Mouse (Mus musculus) midbrain, postnatal 0 days (tissue): ENCODE measurements around the gene Mef2d. TPM values are rescaled to one million over a fixed set of nuclear protein-coding genes. Genes with fewer than 3 reads are reported as not detected.

Experiments used
- ATAC-seq: fragments of 200-750 bp; cut with Nextera tagmentation; 2 replicates; pipeline ENCODE4 v1.8.0; 2017; ENCODE audit warnings: moderate number of reproducible peaks, mild to moderate bottlenecking, moderate TSS enrichment, moderate library complexity; ENCODE audit not compliant: low FRiP score
- DNase-seq: peaks from one replicate; pipeline ENCODE4 v3.0.0-alpha.2; 2015; ENCODE audit warnings: low spot score
- H3K27ac ChIP-seq: fragments of 300-500 bp; sonication (generic); 2 replicates; pipeline ENCODE4 v1.5.1; 2014; ENCODE audit warnings: low read depth, mild to moderate bottlenecking, low read length, mixed read lengths
- H3K27me3 ChIP-seq: fragments of 300-500 bp; sonication (generic); 2 replicates; pipeline ENCODE4 v1.6.1; 2014; ENCODE audit warnings: low read length, control low read depth, mixed read lengths; ENCODE audit not compliant: insufficient read depth
- H3K36me3 ChIP-seq: fragments of 300-500 bp; sonication (generic); 2 replicates; pipeline ENCODE4 v1.6.1; 2014; ENCODE audit warnings: low read length, control low read depth, mixed read lengths; ENCODE audit not compliant: insufficient read depth
- H3K4me1 ChIP-seq: fragments of 300-500 bp; sonication (generic); 2 replicates; pipeline ENCODE4 v1.6.1; 2014; ENCODE audit warnings: mild to moderate bottlenecking, control low read depth, antibody characterized with exemption, low read length, mixed read lengths; ENCODE audit not compliant: insufficient read depth
- H3K4me2 ChIP-seq: fragments of 300-500 bp; sonication (generic); 2 replicates; pipeline ENCODE4 v1.6.1; 2014; ENCODE audit warnings: low read depth, mild to moderate bottlenecking, low read length, mixed read lengths; ENCODE audit not compliant: poor library complexity, severe bottlenecking
- H3K4me3 ChIP-seq: fragments of 300-500 bp; sonication (generic); 2 replicates; pipeline ENCODE4 v1.5.1; 2014; ENCODE audit warnings: low read depth, mild to moderate bottlenecking, low read length, moderate library complexity
- H3K9ac ChIP-seq: fragments of 300-500 bp; sonication (generic); replicated peaks from 2 replicates; pipeline ENCODE4 v1.6.1; 2014; ENCODE audit warnings: mild to moderate bottlenecking, low read length, moderate library complexity, mixed read lengths; ENCODE audit not compliant: poor library complexity, severe bottlenecking
- H3K9me3 ChIP-seq: fragments of 300-500 bp; sonication (generic); 2 replicates; pipeline ENCODE4 v1.6.1; 2016; ENCODE audit warnings: low read length, control low read depth
- CTCF ChIP-seq: IDR thresholded peaks from 2 replicates; pipeline ENCODE4 v1.5.1; 2016; ENCODE audit warnings: antibody characterized with exemption, mild to moderate bottlenecking
- WGBS: fragments of 180-500 bp; shearing (Covaris S2); extraction: QIAGEN DNeasy Blood & Tissue Kit; methylation state at CpG from one replicate; pipeline ENCODE4 v1.1.7; 2014; 5-methylcytosine and 5-hydroxymethylcytosine counted together
- polyA plus RNA-seq: library from polyadenylated mRNA; unstranded; fragments of >200 nt; fragmentation: Nextera tagmentation; extraction: Ambion mirVana; gene quantifications from 2 replicates; pipeline ENCODE4 v1.2.1, GENCODE M21; 2015
- total RNA-seq: library from RNA; depleted of rRNA; stranded (reverse); fragments of >200 nt; gene quantifications from 2 replicates; pipeline ENCODE4 v1.2.3, GENCODE M21; 2014; rRNA removed

Mef2d gene
- total RNA-seq (45.5 and 59.6 TPM in 2 replicates), polyA plus RNA-seq (21.5 and 26.1 TPM in 2 replicates)

GRCm38 (mm10) chr3:88141787-88142523 lies at the start of gene Mef2d:
Mef2d (plus strand) TSS chr3:88142372.
- peak within 1 kb of the TSS; percentile 95 for H3K27ac ChIP-seq
- WGBS, result 1% methylated on average over 42 of the region's 52 CpGs
- no peaks in the 10 kb centered on the region for H3K9me3 ChIP-seq
- ATAC-seq (peak; percentile 92), DNase-seq (peak; percentile 98)
- peaks cover 24% of the 10 kb centered on the region; the same call in 1 of the 2 replicates for H3K4me1 ChIP-seq
- peaks cover 5% of the 10 kb centered on the region; the same call in 1 of the 2 replicates for H3K27me3 ChIP-seq
- H3K36me3 ChIP-seq, result 0 out of 2 replicates have a peak, but pooled peaks cover 3% of the 10 kb centered on the region
- peak within 1 kb of the TSS; percentile 92 for H3K4me2 ChIP-seq
- H3K4me3 ChIP-seq, result peak within 1 kb of the TSS; percentile 90
- peak; percentile 65 for TF ChIP-seq CTCF
- peak within 1 kb of the TSS; percentile 81 for H3K9ac ChIP-seq

DNA sequence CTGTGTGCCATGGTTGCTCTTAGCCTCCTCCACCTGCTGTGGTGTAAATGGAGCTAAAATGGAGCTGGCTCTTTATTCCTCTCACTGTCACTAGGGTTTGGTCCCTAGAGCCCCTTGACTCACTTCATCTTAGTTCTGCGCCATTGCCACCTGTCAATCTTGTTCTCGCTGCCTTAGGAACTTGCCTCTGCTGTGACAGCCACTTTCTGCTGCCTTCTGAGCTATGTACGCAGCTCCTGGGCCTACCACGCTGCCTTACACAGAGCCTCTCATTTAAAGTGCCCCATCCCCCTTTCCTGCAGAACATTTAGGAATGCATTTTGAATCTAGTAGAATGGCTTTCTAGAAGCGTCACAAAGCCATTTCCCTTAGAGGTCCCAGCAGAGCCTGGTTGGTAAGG lies 48.0 kb upstream of the Mef2d start:
- Histone ChIP-seq H3K27ac (peak overlapping the region; percentile 13; the same call in 1 of the 2 replicates), H3K9ac (no peak overlapping the region), H3K27me3 (no peaks in the 10 kb centered on the region), H3K9me3 (no peaks in the 10 kb centered on the region), H3K36me3 (no peaks in the 10 kb centered on the region), H3K4me2 (no peak overlapping the region), H3K4me3 (no peak overlapping the region), H3K4me1 (no peaks in the 10 kb centered on the region)
- 73% methylated on average over 5 of the region's 5 CpGs for WGBS
- ATAC-seq (no peak), DNase-seq (peak; percentile 45)
- TF ChIP-seq CTCF, result no peak

GRCm38 (mm10) chr3:88097666-88098065 lies 44.5 kb upstream of the Mef2d start:
- no peak overlapping the region for H3K9ac ChIP-seq
- no peak for TF ChIP-seq CTCF
- DNase-seq, result no peak
- no peaks in the 10 kb centered on the region for H3K9me3 ChIP-seq
- ATAC-seq, result no peak
- no peaks in the 10 kb centered on the region for H3K36me3 ChIP-seq
- no peaks in the 10 kb centered on the region for H3K4me1 ChIP-seq
- no peak overlapping the region for H3K4me2 ChIP-seq
- WGBS, result 86% methylated on average over 6 of the region's 6 CpGs
- no peaks in the 10 kb centered on the region for H3K27me3 ChIP-seq
- no peak overlapping the region for H3K27ac ChIP-seq
- no peak overlapping the region for H3K4me3 ChIP-seq

GRCm38 (mm10) chr3:88100251-88100650 lies 41.9 kb upstream of the Mef2d start:
- no peak overlapping the region for H3K4me3 ChIP-seq
- no peak overlapping the region for H3K4me2 ChIP-seq
- H3K9ac ChIP-seq, result no peak overlapping the region
- no peaks in the 10 kb centered on the region for H3K4me1 ChIP-seq
- H3K27ac ChIP-seq, result no peak overlapping the region
- DNase-seq (peak; percentile 15), ATAC-seq (no peak)
- no peaks in the 10 kb centered on the region for H3K9me3 ChIP-seq
- no peaks in the 10 kb centered on the region for H3K27me3 ChIP-seq
- no peaks in the 10 kb centered on the region for H3K36me3 ChIP-seq
- TF ChIP-seq CTCF, result no peak
- 63% methylated on average over 3 of the region's 3 CpGs for WGBS

DNA sequence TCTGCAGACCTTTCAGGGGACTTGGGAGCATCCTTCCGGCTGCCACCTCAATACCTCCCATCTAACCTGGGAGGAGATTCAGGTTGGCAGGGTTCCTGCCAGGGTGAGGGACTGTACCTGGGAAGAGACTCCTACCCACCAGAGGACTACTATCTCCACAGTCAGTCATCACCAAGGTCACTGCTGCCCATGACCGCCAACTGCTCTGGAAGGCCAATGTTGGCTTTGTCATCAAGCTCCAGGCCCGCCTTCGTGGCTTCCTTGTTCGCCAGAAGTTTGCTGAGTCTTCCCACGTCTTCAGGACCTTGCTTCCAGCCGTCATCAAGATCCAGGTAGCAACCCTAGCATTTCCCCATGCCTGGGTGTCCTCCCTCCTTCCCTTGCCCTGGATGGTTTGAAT lies 40.4 kb upstream of the Mef2d start:
- no peak for DNase-seq
- Histone ChIP-seq H3K4me3 (no peak overlapping the region), H3K27me3 (no peaks in the 10 kb centered on the region), H3K4me2 (no peak overlapping the region), H3K9ac (no peak overlapping the region), H3K27ac (no peak overlapping the region), H3K9me3 (no peaks in the 10 kb centered on the region), H3K36me3 (no peaks in the 10 kb centered on the region), H3K4me1 (no peaks in the 10 kb centered on the region)
- ATAC-seq, result no peak
- TF ChIP-seq CTCF, result no peak
- WGBS, result 95% methylated on average over 7 of the region's 7 CpGs

DNA sequence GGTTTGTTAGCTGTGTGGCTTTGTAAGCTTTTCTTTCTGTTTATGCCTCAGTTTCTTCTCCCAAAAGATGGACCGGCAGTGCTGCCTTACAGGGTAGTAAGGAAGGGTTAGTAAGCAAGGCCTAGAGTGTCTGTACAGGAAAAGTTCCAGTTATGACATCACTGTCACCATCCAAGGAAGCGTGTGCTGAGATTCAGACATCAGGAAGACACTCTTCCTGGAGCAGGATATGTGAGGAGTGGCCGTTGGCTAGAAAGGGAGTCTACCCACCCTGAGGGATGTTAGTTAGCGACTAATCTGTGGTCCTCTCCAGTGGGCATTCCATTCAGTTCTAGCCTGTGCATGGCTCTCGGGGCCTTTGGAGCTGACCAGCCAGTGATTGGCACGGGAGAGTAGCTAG lies 40.0 kb upstream of the Mef2d start:
- no peak for TF ChIP-seq CTCF
- no peaks in the 10 kb centered on the region for H3K27me3 ChIP-seq
- no peak overlapping the region for H3K4me3 ChIP-seq
- no peak overlapping the region for H3K9ac ChIP-seq
- H3K4me2 ChIP-seq, result no peak overlapping the region
- no peaks in the 10 kb centered on the region for H3K4me1 ChIP-seq
- no peak overlapping the region for H3K27ac ChIP-seq
- DNase-seq (no peak), ATAC-seq (no peak)
- no peaks in the 10 kb centered on the region for H3K9me3 ChIP-seq
- H3K36me3 ChIP-seq, result no peaks in the 10 kb centered on the region
- 89% methylated on average over 6 of the region's 6 CpGs for WGBS
